Mouse (Mus musculus): ENCODE data around the gene Arfgef2. TPM values are rescaled to one million over a fixed set of nuclear protein-coding genes. Genes with fewer than 3 reads are reported as not detected.
A peak's percentile ranks its signal among the peaks of the same experiment; 100 is the strongest.

The Arfgef2 gene
- total and polyA plus RNA-seq, 3 experiments, result 9.2 to 18.7 (median 11.2) TPM

GRCm38 (mm10) chr2:166800473-166800857, 4.9 kb upstream of the Arfgef2 start:
- Histone ChIP-seq H3K9me3 (replicated peaks; ENCODE audit: low read length) (no peaks in the 10 kb centered on the region), H3K4me1 (ENCODE audit: control insufficient read depth in 1 of 2, insufficient read depth in 2 of 2) (peaks cover 19 to 68% of the 10 kb centered on the region in 2 experiments), H3K36me3 (replicated peaks in 1 of 2; ENCODE audit: control insufficient read depth in 1 of 2, insufficient read depth in 1 of 2, low read length in 1 of 2) (peaks cover 18 to 35% of the 10 kb centered on the region in 2 experiments), H3K9ac (ENCODE audit: insufficient read depth, low read depth) (no peak overlapping the region), H3K79me2 (replicated peaks; ENCODE audit: control insufficient read depth, extremely low read depth, insufficient read depth, poor library complexity, severe bottlenecking) (no peaks in the 10 kb centered on the region; the same call in 1 of the 2 replicates), H3K27me3 (replicated peaks) (no peaks in the 10 kb centered on the region), H3K4me3 (replicated peaks in 1 of 3; ENCODE audit: low read depth in 2 of 3, low read length in 2 of 3, poor library complexity in 1 of 3) (no peak overlapping the region), H3K4me2 (ENCODE audit: insufficient read depth, low read depth, poor library complexity, severe bottlenecking) (no peak overlapping the region), H3K27ac (ENCODE audit: insufficient read depth, low read depth) (no peak overlapping the region)
- in situ Hi-C loops (cut with MboI; ENCODE audit: low pct_ligation_motif_present, low pct_unique_long_range_greater_than_20kb, low sequenced_read_pairs), result no loop called here
- TF ChIP-seq NRF1 (IDR thresholded peaks at IDR 0.05; ENCODE audit: low read depth, low read length) (no peak), SMC3 (IDR thresholded peaks at IDR 0.05; ENCODE audit: low read depth, low read length) (no peak), TBP (conservative IDR thresholded peaks at IDR 0.05; ENCODE audit: low read depth, low read length) (no peak), RAD21 (IDR thresholded peaks at IDR 0.05; ENCODE audit: low read depth, low read length) (no peak), POLR2AphosphoS2 (IDR thresholded peaks at IDR 0.05; ENCODE audit: low read depth, low read length) (no peak), ZKSCAN1 (IDR thresholded peaks at IDR 0.05; ENCODE audit: borderline replicate concordance, low read depth, low read length) (no peak)
- DNase-seq (ENCODE audit: extremely low read depth), result no peak
- dilution Hi-C loops (cut with MboI; ENCODE audit: extremely low pct_ligation_motif_present, extremely low pct_unique_long_range_greater_than_20kb, low sequenced_read_pairs), result no loop called here

GRCm38 (mm10) chr2:166801436-166801835, 4.0 kb upstream of the Arfgef2 start:
- H3K9me3 ChIP-seq (replicated peaks; ENCODE audit: low read length), result no peaks in the 10 kb centered on the region
- peaks cover 10 to 28% of the 10 kb centered on the region in 2 experiments for H3K36me3 ChIP-seq (replicated peaks in 1 of 2; ENCODE audit: control insufficient read depth in 1 of 2, insufficient read depth in 1 of 2, low read length in 1 of 2)
- no peak overlapping the region for H3K4me3 ChIP-seq (replicated peaks in 1 of 3; ENCODE audit: low read depth in 2 of 3, low read length in 2 of 3, poor library complexity in 1 of 3)
- TF ChIP-seq ELF1 (IDR thresholded peaks at IDR 0.05; ENCODE audit: low read depth, low read length), result peak; percentile 36; the same call in 1 of the 2 replicates
- peak; percentile 49; the same call in 1 of the 2 replicates for TF ChIP-seq MEF2A (IDR thresholded peaks at IDR 0.05; ENCODE audit: borderline replicate concordance, low read depth, low read length)
- TF ChIP-seq POLR2A (IDR thresholded peaks at IDR 0.05; ENCODE audit: low read depth, low read length), result peak; percentile 31; the same call in 1 of the 2 replicates
- TF ChIP-seq TCF12 (IDR thresholded peaks at IDR 0.05; ENCODE audit: low read depth, low read length), result 0 out of 2 replicates have a peak, but pooled peaks have one; percentile 48
- TF ChIP-seq MAFK (IDR thresholded peaks at IDR 0.05; ENCODE audit: insufficient replicate concordance, low read length), result peak; percentile 67; the same call in 1 of the 2 replicates
- TF ChIP-seq TBP (conservative IDR thresholded peaks at IDR 0.05; ENCODE audit: low read depth, low read length), result 0 out of 2 replicates have a peak, but pooled peaks have one; percentile 33
- no peak for TF ChIP-seq JUN (IDR thresholded peaks at IDR 0.05; ENCODE audit: insufficient read depth, low read depth, low read length)
- peak; percentile 68 for TF ChIP-seq EP300 (IDR thresholded peaks at IDR 0.05; ENCODE audit: low read length)
- TF ChIP-seq SIN3A (IDR thresholded peaks at IDR 0.05; ENCODE audit: low read length), result peak; percentile 47; the same call in 1 of the 2 replicates
- TF ChIP-seq NELFE (IDR thresholded peaks at IDR 0.05; ENCODE audit: low read depth, low read length), result no peak
- no peak; the same call in 1 of the 2 replicates for TF ChIP-seq MXI1 (IDR thresholded peaks at IDR 0.05; ENCODE audit: low read depth, low read length)
- 0 out of 2 replicates have a peak, but pooled peaks have one; percentile 30 for TF ChIP-seq RCOR1 (conservative IDR thresholded peaks at IDR 0.05; ENCODE audit: low read depth, low read length)
- no peak for TF ChIP-seq KAT2A (IDR thresholded peaks at IDR 0.05; ENCODE audit: insufficient replicate concordance, low read length)
- TF ChIP-seq USF1 (IDR thresholded peaks at IDR 0.05; ENCODE audit: low read depth, low read length), result no peak
- peak; percentile 33; the same call in 1 of the 2 replicates for TF ChIP-seq ETS1 (conservative IDR thresholded peaks at IDR 0.05; ENCODE audit: low read depth, low read length)
- no peak for TF ChIP-seq HCFC1 (IDR thresholded peaks at IDR 0.05; ENCODE audit: low read depth, low read length)
- 0 out of 2 replicates have a peak, but pooled peaks have one; percentile 49 for TF ChIP-seq MAZ (IDR thresholded peaks at IDR 0.05; ENCODE audit: low read depth, low read length)
- no peak for TF ChIP-seq ZKSCAN1 (IDR thresholded peaks at IDR 0.05; ENCODE audit: borderline replicate concordance, low read depth, low read length)
- TF ChIP-seq BHLHE40 (IDR thresholded peaks at IDR 0.05; ENCODE audit: low read depth, low read length), result peak; percentile 58
- TF ChIP-seq CHD2 (IDR thresholded peaks at IDR 0.05; ENCODE audit: low read length), result peak; percentile 36; the same call in 1 of the 2 replicates
- no peak for TF ChIP-seq ZMIZ1 (IDR thresholded peaks at IDR 0.05; ENCODE audit: low read depth, low read length)
- 0 out of 2 replicates have a peak, but pooled peaks have one; percentile 53 for TF ChIP-seq MYC (IDR thresholded peaks at IDR 0.05; ENCODE audit: low read depth, low read length)
- TF ChIP-seq IRF4 (IDR thresholded peaks at IDR 0.05; ENCODE audit: low read depth, low read length), result peak; percentile 58
- H3K4me1 ChIP-seq (ENCODE audit: control insufficient read depth in 1 of 2, insufficient read depth in 2 of 2), result peaks cover 19 to 66% of the 10 kb centered on the region in 2 experiments
- H3K9ac ChIP-seq (ENCODE audit: insufficient read depth, low read depth), result no peak overlapping the region
- in situ Hi-C loops (cut with MboI; ENCODE audit: low pct_ligation_motif_present, low pct_unique_long_range_greater_than_20kb, low sequenced_read_pairs) (no loop called here), dilution Hi-C loops (cut with MboI; ENCODE audit: extremely low pct_ligation_motif_present, extremely low pct_unique_long_range_greater_than_20kb, low sequenced_read_pairs) (no loop called here)
- DNase-seq (ENCODE audit: extremely low read depth), result peak; percentile 82
- H3K27ac ChIP-seq (ENCODE audit: insufficient read depth, low read depth), result peak overlapping the region; percentile 74
- H3K79me2 ChIP-seq (replicated peaks; ENCODE audit: control insufficient read depth, extremely low read depth, insufficient read depth, poor library complexity, severe bottlenecking), result 0 out of 2 replicates have a peak, but pooled peaks cover 3% of the 10 kb centered on the region
- H3K4me2 ChIP-seq (ENCODE audit: insufficient read depth, low read depth, poor library complexity, severe bottlenecking), result peak overlapping the region; percentile 35
- H3K27me3 ChIP-seq (replicated peaks), result no peaks in the 10 kb centered on the region
